Mouse (Mus musculus): Measurements from ENCODE around the gene Ndst2. TPM values are rescaled to one million over a fixed set of nuclear protein-coding genes. Genes with fewer than 3 reads are reported as not detected.

Ndst2 gene
- polyA plus RNA-seq, 1 experiment from 2014 or later, result 30.5 TPM

Small RNAs within 50 kb of the gene (microRNA-seq; reads per million reads assigned to microRNA genes)
- not detected for gene Mir6946

Other genes with a start within 250 kb of the Ndst2 start
- gene Mss51, start 237.7 kb downstream of the Ndst2 start, polyA plus RNA-seq (2015; fragmentation: Nextera tagmentation; extraction: Ambion mirVana), result 1.3 and 1.9 TPM in 2 replicates
- gene Ppp3cb, start 188.0 kb downstream of the Ndst2 start, polyA plus RNA-seq (2015; fragmentation: Nextera tagmentation; extraction: Ambion mirVana), result 59.8 and 60.5 TPM in 2 replicates
- gene Usp54, start 93.5 kb downstream of the Ndst2 start, polyA plus RNA-seq (2015; fragmentation: Nextera tagmentation; extraction: Ambion mirVana), result 7.3 and 9.1 TPM in 2 replicates
- 2.4 and 2.8 TPM in 2 replicates for gene Myoz1, start 78.0 kb downstream of the Ndst2 start, polyA plus RNA-seq (2015; fragmentation: Nextera tagmentation; extraction: Ambion mirVana)
- gene Synpo2l, start 66.2 kb downstream of the Ndst2 start, polyA plus RNA-seq (2015; fragmentation: Nextera tagmentation; extraction: Ambion mirVana), result 19.6 and 20.8 TPM in 2 replicates
- 85.0 and 90.7 TPM in 2 replicates for gene Sec24c, start 60.3 kb downstream of the Ndst2 start, polyA plus RNA-seq (2015; fragmentation: Nextera tagmentation; extraction: Ambion mirVana)
- 27.4 and 28.5 TPM in 2 replicates for gene Fut11, start 39.6 kb downstream of the Ndst2 start, polyA plus RNA-seq (2015; fragmentation: Nextera tagmentation; extraction: Ambion mirVana)
- gene Chchd1, start 31.6 kb downstream of the Ndst2 start, polyA plus RNA-seq (2015; fragmentation: Nextera tagmentation; extraction: Ambion mirVana), result 194 and 196 TPM in 2 replicates
- gene Zswim8, start 27.0 kb downstream of the Ndst2 start, polyA plus RNA-seq (2015; fragmentation: Nextera tagmentation; extraction: Ambion mirVana), result 40.3 and 43.1 TPM in 2 replicates
- gene Camk2g, start 59.5 kb upstream of the Ndst2 start, polyA plus RNA-seq (2015; fragmentation: Nextera tagmentation; extraction: Ambion mirVana), result 63.5 and 74.6 TPM in 2 replicates
- 2.9 and 3.0 TPM in 2 replicates for gene Plau, start 102.1 kb upstream of the Ndst2 start, polyA plus RNA-seq (2015; fragmentation: Nextera tagmentation; extraction: Ambion mirVana)
- 47.7 and 58.8 TPM in 2 replicates for gene Vcl, start 194.8 kb upstream of the Ndst2 start, polyA plus RNA-seq (2015; fragmentation: Nextera tagmentation; extraction: Ambion mirVana)